Mouse (Mus musculus): ENCODE measurements around the gene Tln2. TPM values are rescaled to one million over a fixed set of nuclear protein-coding genes. Genes with fewer than 3 reads are reported as not detected.

Gene Tln2
- polyA plus RNA-seq, 1 experiment from 2014 or later, result 20.7 TPM

GRCm38 (mm10) chr9:67428306-67429047, 131.0 kb downstream of the Tln2 start:
- Histone ChIP-seq H3K9me3 (replicated peaks) (no peaks in the 10 kb centered on the region), H3K4me3 (no peak overlapping the region), H3K27ac (replicated peaks) (no peak overlapping the region), H3K27me3 (ENCODE audit: low read depth, poor library complexity, severe bottlenecking) (no peaks in the 10 kb centered on the region), H3K36me3 (no peaks in the 10 kb centered on the region), H3K4me1 (0 out of 2 replicates have a peak, but pooled peaks cover 2% of the 10 kb centered on the region)
- 80% methylated on average over 15 of the region's 15 CpGs for WGBS
- DNase-seq (ENCODE audit: low spot score), result no peak

- H3K27ac ChIP-seq (replicated peaks), result no peak overlapping the region
- no peaks in the 10 kb centered on the region for H3K36me3 ChIP-seq
- no peaks in the 10 kb centered on the region for H3K9me3 ChIP-seq (replicated peaks)
- H3K27me3 ChIP-seq (ENCODE audit: low read depth, poor library complexity, severe bottlenecking), result no peaks in the 10 kb centered on the region
- no peak overlapping the region for H3K4me3 ChIP-seq
- 85% methylated on average over 3 of the region's 3 CpGs for WGBS
- H3K4me1 ChIP-seq, result 0 out of 2 replicates have a peak, but pooled peaks cover 2% of the 10 kb centered on the region
- DNase-seq (ENCODE audit: low spot score), result no peak
Measured at GRCm38 (mm10) chr9:67426304-67426703, 133.2 kb downstream of the Tln2 start.

- H3K9me3 ChIP-seq (replicated peaks), result no peaks in the 10 kb centered on the region
- no peak for DNase-seq (ENCODE audit: low spot score)
- 78% methylated on average over 7 of the region's 7 CpGs for WGBS
- H3K4me3 ChIP-seq, result no peak overlapping the region
- H3K36me3 ChIP-seq, result no peaks in the 10 kb centered on the region
- 0 out of 2 replicates have a peak, but pooled peaks cover 2% of the 10 kb centered on the region for H3K4me1 ChIP-seq
- H3K27me3 ChIP-seq (ENCODE audit: low read depth, poor library complexity, severe bottlenecking), result no peaks in the 10 kb centered on the region
- H3K27ac ChIP-seq (replicated peaks), result no peak overlapping the region
Measured at GRCm38 (mm10) chr9:67424110-67424509, 135.4 kb downstream of the Tln2 start.

- 73% methylated on average over 6 of the region's 6 CpGs for WGBS
- Histone ChIP-seq H3K4me1 (no peaks in the 10 kb centered on the region), H3K27ac (replicated peaks) (no peak overlapping the region)
Measured at GRCm38 (mm10) chr9:67418092-67418491, 141.4 kb downstream of the Tln2 start.

GRCm38 (mm10) chr9:67410667-67411066, 148.8 kb downstream of the Tln2 start:
- no peak for DNase-seq (ENCODE audit: low spot score)
- Histone ChIP-seq H3K4me1 (no peaks in the 10 kb centered on the region), H3K9me3 (replicated peaks) (no peaks in the 10 kb centered on the region), H3K27ac (replicated peaks) (no peak overlapping the region), H3K27me3 (ENCODE audit: low read depth, poor library complexity, severe bottlenecking) (no peaks in the 10 kb centered on the region), H3K4me3 (no peak overlapping the region), H3K36me3 (no peaks in the 10 kb centered on the region)
- 84% methylated on average over 2 of the region's 2 CpGs for WGBS

More at GRCm38 (mm10) chr9:67418092-67418491, 141.4 kb downstream of the Tln2 start:
- DNase-seq (ENCODE audit: low spot score), result peak; percentile 17
- no peak overlapping the region for H3K4me3 ChIP-seq
- no peaks in the 10 kb centered on the region for H3K36me3 ChIP-seq
- no peaks in the 10 kb centered on the region for H3K27me3 ChIP-seq (ENCODE audit: low read depth, poor library complexity, severe bottlenecking)
- no peaks in the 10 kb centered on the region for H3K9me3 ChIP-seq (replicated peaks)

- no peak for DNase-seq (ENCODE audit: low spot score)
- no peaks in the 10 kb centered on the region for H3K4me1 ChIP-seq
- no peaks in the 10 kb centered on the region for H3K9me3 ChIP-seq (replicated peaks)
- 91% methylated on average over 7 of the region's 7 CpGs for WGBS
- H3K27me3 ChIP-seq (ENCODE audit: low read depth, poor library complexity, severe bottlenecking), result no peaks in the 10 kb centered on the region
- H3K36me3 ChIP-seq, result no peaks in the 10 kb centered on the region
- no peak overlapping the region for H3K4me3 ChIP-seq
- H3K27ac ChIP-seq (replicated peaks), result no peak overlapping the region
Measured at GRCm38 (mm10) chr9:67404736-67405135, 154.8 kb downstream of the Tln2 start.

GRCm38 (mm10) chr9:67399563-67399962, 159.9 kb downstream of the Tln2 start:
- Histone ChIP-seq H3K9me3 (replicated peaks) (no peaks in the 10 kb centered on the region), H3K27me3 (ENCODE audit: low read depth, poor library complexity, severe bottlenecking) (no peaks in the 10 kb centered on the region), H3K4me3 (no peak overlapping the region), H3K36me3 (no peaks in the 10 kb centered on the region), H3K27ac (replicated peaks) (no peak overlapping the region), H3K4me1 (no peaks in the 10 kb centered on the region)
- DNase-seq (ENCODE audit: low spot score), result no peak
- WGBS, result 84% methylated on average over 6 of the region's 6 CpGs

- Histone ChIP-seq H3K36me3 (no peaks in the 10 kb centered on the region), H3K4me1 (no peaks in the 10 kb centered on the region), H3K4me3 (no peak overlapping the region), H3K9me3 (replicated peaks) (no peaks in the 10 kb centered on the region), H3K27ac (replicated peaks) (no peak overlapping the region), H3K27me3 (ENCODE audit: low read depth, poor library complexity, severe bottlenecking) (no peaks in the 10 kb centered on the region)
- no peak for DNase-seq (ENCODE audit: low spot score)
- WGBS, result 94% methylated on average over 3 of the region's 3 CpGs
Measured at GRCm38 (mm10) chr9:67397756-67398155, 161.7 kb downstream of the Tln2 start.

- Histone ChIP-seq H3K4me1 (no peaks in the 10 kb centered on the region), H3K9me3 (replicated peaks) (no peaks in the 10 kb centered on the region), H3K36me3 (no peaks in the 10 kb centered on the region), H3K27me3 (ENCODE audit: low read depth, poor library complexity, severe bottlenecking) (no peaks in the 10 kb centered on the region), H3K4me3 (no peak overlapping the region), H3K27ac (replicated peaks) (no peak overlapping the region)
- WGBS, result 90% methylated on average over 3 of the region's 3 CpGs
- DNase-seq (ENCODE audit: low spot score), result no peak
Measured at GRCm38 (mm10) chr9:67396446-67396845, 163.1 kb downstream of the Tln2 start.

GRCm38 (mm10) chr9:67384028-67384590, 175.4 kb downstream of the Tln2 start:
- Histone ChIP-seq H3K4me1 (no peaks in the 10 kb centered on the region), H3K4me3 (no peak overlapping the region), H3K36me3 (no peaks in the 10 kb centered on the region), H3K27me3 (ENCODE audit: low read depth, poor library complexity, severe bottlenecking) (no peaks in the 10 kb centered on the region), H3K9me3 (replicated peaks) (no peaks in the 10 kb centered on the region), H3K27ac (replicated peaks) (no peak overlapping the region)
- no peak for DNase-seq (ENCODE audit: low spot score)
- 92% methylated on average over 9 of the region's 9 CpGs for WGBS

GRCm38 (mm10) chr9:67380095-67380494, 179.4 kb downstream of the Tln2 start:
- H3K9me3 ChIP-seq (replicated peaks), result no peaks in the 10 kb centered on the region
- H3K36me3 ChIP-seq, result no peaks in the 10 kb centered on the region
- H3K4me3 ChIP-seq, result no peak overlapping the region
- H3K4me1 ChIP-seq, result no peaks in the 10 kb centered on the region
- H3K27ac ChIP-seq (replicated peaks), result no peak overlapping the region
- DNase-seq (ENCODE audit: low spot score), result no peak
- WGBS, result 72% methylated on average over 5 of the region's 5 CpGs
- no peaks in the 10 kb centered on the region for H3K27me3 ChIP-seq (ENCODE audit: low read depth, poor library complexity, severe bottlenecking)

- Histone ChIP-seq H3K27ac (replicated peaks) (no peak overlapping the region), H3K36me3 (no peaks in the 10 kb centered on the region), H3K9me3 (replicated peaks) (no peaks in the 10 kb centered on the region), H3K4me3 (no peak overlapping the region), H3K27me3 (ENCODE audit: low read depth, poor library complexity, severe bottlenecking) (no peaks in the 10 kb centered on the region), H3K4me1 (no peaks in the 10 kb centered on the region)
- WGBS, result 91% methylated on average over 5 of the region's 5 CpGs
- no peak for DNase-seq (ENCODE audit: low spot score)
Measured at GRCm38 (mm10) chr9:67378772-67379171, 180.7 kb downstream of the Tln2 start.

- no peaks in the 10 kb centered on the region for H3K4me1 ChIP-seq
- 0 out of 2 replicates have a peak, but pooled peaks cover 3% of the 10 kb centered on the region for H3K36me3 ChIP-seq
- H3K4me3 ChIP-seq, result no peak overlapping the region
- no peaks in the 10 kb centered on the region for H3K27me3 ChIP-seq (ENCODE audit: low read depth, poor library complexity, severe bottlenecking)
- 90% methylated on average over 3 of the region's 3 CpGs for WGBS
- no peak overlapping the region for H3K27ac ChIP-seq (replicated peaks)
- no peak for DNase-seq (ENCODE audit: low spot score)
- H3K9me3 ChIP-seq (replicated peaks), result no peaks in the 10 kb centered on the region
Measured at GRCm38 (mm10) chr9:67368078-67368477, 191.4 kb downstream of the Tln2 start.

Data from midbrain, embryonic 10.5 days (tissue).